Mouse (Mus musculus): Measurements from ENCODE around the gene Htra1. TPM values are rescaled to one million over a fixed set of nuclear protein-coding genes. Genes with fewer than 3 reads are reported as not detected.

Htra1 gene
- total and polyA plus RNA-seq, 3 experiments = not detected

DNA sequence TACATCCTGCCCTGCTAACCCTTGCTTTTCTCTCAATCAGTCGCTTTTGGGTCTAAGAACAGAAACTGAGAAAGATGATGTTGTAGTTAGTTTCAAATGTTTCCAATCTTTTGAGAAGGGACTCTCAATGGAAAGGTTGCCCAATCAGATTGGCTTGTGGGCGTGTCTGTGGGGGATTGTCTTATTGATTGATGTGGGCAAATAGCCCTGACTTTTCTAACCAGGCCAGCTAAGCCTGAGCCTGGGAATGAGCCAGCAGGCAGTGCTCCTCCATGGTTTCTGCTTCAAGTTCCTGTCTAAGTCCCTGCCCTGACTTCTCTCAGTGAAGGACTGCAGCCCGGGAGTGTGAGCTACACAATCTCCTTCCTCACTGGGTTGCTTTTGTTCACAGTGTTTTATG, 53.5 kb downstream of the Htra1 start:
- no peak overlapping the region for H3K4me3 ChIP-seq (ENCODE audit: low read depth, low read length)
- DNase-seq (ENCODE audit: low spot score) = no peak
- no peaks in the 10 kb centered on the region for H3K27me3 ChIP-seq (ENCODE audit: insufficient read depth, low read length)
- no peaks in the 10 kb centered on the region for H3K36me3 ChIP-seq (replicated peaks)
- H3K4me1 ChIP-seq (ENCODE audit: insufficient read depth, low read depth, low read length) = no peaks in the 10 kb centered on the region
- ATAC-seq (ENCODE audit: extremely low read depth, insufficient number of reproducible peaks, low FRiP score, poor library complexity, severe bottlenecking) = no peak
- H3K9me3 ChIP-seq (replicated peaks) = peaks cover 75% of the 10 kb centered on the region
- TF ChIP-seq CTCF (IDR thresholded peaks at IDR 0.05; ENCODE audit: low read depth, low read length) = no peak
- TF ChIP-seq GATA1 (IDR thresholded peaks at IDR 0.05; ENCODE audit: borderline replicate concordance, low read length) = no peak
- no peak for TF ChIP-seq POLR2AphosphoS5 (IDR thresholded peaks at IDR 0.05; ENCODE audit: insufficient replicate concordance, low read depth, low read length)
- TF ChIP-seq TAL1 (conservative IDR thresholded peaks at IDR 0.05; ENCODE audit: low read depth, low read length) = no peak
- no peak for TF ChIP-seq GATA2 (IDR thresholded peaks at IDR 0.05; ENCODE audit: borderline replicate concordance, low read depth, low read length)

DNA sequence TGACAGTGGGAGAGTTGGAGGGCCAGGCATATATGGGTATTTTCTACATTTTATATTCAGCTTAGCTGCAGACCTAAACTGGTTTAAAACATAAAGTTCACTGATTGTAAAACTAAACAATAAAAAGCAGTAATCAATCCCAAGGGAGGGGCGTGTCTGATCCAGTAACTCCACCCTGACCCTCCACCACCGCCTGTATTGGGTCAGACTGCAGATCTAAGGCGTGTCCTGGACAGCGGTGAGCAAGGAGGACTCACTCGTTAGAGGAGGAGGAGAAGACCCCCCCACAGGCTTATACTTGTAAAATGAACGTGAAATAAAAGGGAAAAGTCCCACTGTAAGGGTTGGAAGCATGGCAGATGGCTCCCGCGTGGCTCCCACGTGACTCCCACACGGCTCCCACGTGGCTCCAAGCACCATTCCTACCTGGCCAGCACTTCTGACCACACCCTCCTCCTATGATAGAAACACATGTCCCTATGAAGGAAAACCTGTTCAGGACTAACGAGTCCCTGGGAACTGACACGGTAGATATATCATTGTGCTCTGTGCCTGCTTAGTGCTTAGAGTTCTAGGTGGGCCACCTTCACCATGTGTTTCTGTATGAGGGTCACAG, 55.4 kb downstream of the Htra1 start:
- DNase-seq (ENCODE audit: low spot score) (no peak), ATAC-seq (ENCODE audit: extremely low read depth, insufficient number of reproducible peaks, low FRiP score, poor library complexity, severe bottlenecking) (no peak)
- Histone ChIP-seq H3K4me1 (ENCODE audit: insufficient read depth, low read depth, low read length) (no peaks in the 10 kb centered on the region), H3K27me3 (ENCODE audit: insufficient read depth, low read length) (no peaks in the 10 kb centered on the region), H3K9me3 (replicated peaks) (peaks cover 68% of the 10 kb centered on the region), H3K4me3 (ENCODE audit: low read depth, low read length) (no peak overlapping the region), H3K36me3 (replicated peaks) (no peaks in the 10 kb centered on the region)
- TF ChIP-seq GATA2 (IDR thresholded peaks at IDR 0.05; ENCODE audit: borderline replicate concordance, low read depth, low read length) (no peak), CTCF (IDR thresholded peaks at IDR 0.05; ENCODE audit: low read depth, low read length) (no peak), POLR2AphosphoS5 (IDR thresholded peaks at IDR 0.05; ENCODE audit: insufficient replicate concordance, low read depth, low read length) (no peak), GATA1 (IDR thresholded peaks at IDR 0.05; ENCODE audit: borderline replicate concordance, low read length) (no peak), TAL1 (conservative IDR thresholded peaks at IDR 0.05; ENCODE audit: low read depth, low read length) (no peak)

DNA sequence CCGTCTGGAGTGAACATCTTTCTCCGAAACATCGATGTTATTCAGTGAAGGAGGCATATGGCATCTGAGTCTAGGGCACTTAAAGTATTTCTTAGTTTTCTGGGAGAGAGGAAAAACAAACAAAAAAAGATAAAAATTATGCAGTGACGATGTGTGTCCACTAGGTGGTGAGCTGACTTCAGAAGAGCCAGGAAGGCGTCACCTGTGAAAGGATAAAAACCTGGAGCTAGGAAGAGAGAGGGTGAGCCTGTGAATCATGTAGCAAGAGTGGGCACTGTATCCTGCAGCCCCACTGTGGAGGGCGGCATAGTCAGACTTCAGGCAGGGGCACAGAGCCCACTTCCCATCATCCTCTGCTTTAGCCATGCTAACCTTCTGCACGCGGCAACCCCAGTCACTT, 58.0 kb downstream of the Htra1 start:
- TF ChIP-seq POLR2AphosphoS5 (IDR thresholded peaks at IDR 0.05; ENCODE audit: insufficient replicate concordance, low read depth, low read length) (no peak), GATA2 (IDR thresholded peaks at IDR 0.05; ENCODE audit: borderline replicate concordance, low read depth, low read length) (no peak), CTCF (IDR thresholded peaks at IDR 0.05; ENCODE audit: low read depth, low read length) (no peak), GATA1 (IDR thresholded peaks at IDR 0.05; ENCODE audit: borderline replicate concordance, low read length) (no peak), TAL1 (conservative IDR thresholded peaks at IDR 0.05; ENCODE audit: low read depth, low read length) (no peak)
- ATAC-seq (ENCODE audit: extremely low read depth, insufficient number of reproducible peaks, low FRiP score, poor library complexity, severe bottlenecking) (no peak), DNase-seq (ENCODE audit: low spot score) (no peak)
- no peaks in the 10 kb centered on the region for H3K4me1 ChIP-seq (ENCODE audit: insufficient read depth, low read depth, low read length)
- peaks cover 59% of the 10 kb centered on the region for H3K9me3 ChIP-seq (replicated peaks)
- H3K27me3 ChIP-seq (ENCODE audit: insufficient read depth, low read length) = no peaks in the 10 kb centered on the region
- H3K4me3 ChIP-seq (ENCODE audit: low read depth, low read length) = no peak overlapping the region
- H3K36me3 ChIP-seq (replicated peaks) = no peaks in the 10 kb centered on the region

DNA sequence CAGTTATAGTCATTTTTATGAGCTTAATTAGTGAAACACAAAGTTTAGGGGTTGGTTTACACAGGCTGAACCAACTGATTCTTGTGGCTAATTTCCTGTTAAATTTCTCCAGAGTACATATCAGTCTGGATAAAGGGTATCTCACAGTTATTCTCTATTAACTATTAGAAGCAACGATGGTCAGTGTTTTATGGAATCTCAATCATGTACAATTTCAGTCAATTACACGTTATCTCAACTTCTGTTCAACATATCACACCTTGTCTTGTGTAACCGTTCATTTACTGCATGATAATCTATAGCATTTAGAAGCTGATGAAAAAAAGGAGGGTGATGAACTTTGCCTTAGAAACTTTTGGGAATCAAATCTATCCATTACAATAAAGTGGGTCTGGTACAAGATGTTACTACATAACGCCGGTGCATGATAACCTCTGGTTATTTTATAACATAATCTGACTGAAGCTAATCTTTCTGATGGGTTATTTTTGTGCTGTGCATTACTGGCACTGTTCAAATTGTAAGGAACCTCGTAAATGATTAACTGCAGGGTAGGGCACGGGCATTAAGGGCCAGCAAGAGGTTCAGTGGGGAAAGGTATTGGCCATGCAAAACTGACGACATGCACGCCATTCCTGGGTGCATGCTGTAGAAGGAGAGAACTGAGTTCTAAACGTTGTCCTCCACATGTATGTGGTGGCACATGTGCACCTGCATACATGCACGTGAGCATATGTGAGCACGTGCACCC, 66.2 kb downstream of the Htra1 start:
- H3K27me3 ChIP-seq (ENCODE audit: insufficient read depth, low read length) = no peaks in the 10 kb centered on the region
- ATAC-seq (ENCODE audit: extremely low read depth, insufficient number of reproducible peaks, low FRiP score, poor library complexity, severe bottlenecking) = no peak
- no peak for TF ChIP-seq GATA1 (IDR thresholded peaks at IDR 0.05; ENCODE audit: borderline replicate concordance, low read length)
- TF ChIP-seq GATA2 (IDR thresholded peaks at IDR 0.05; ENCODE audit: borderline replicate concordance, low read depth, low read length) = no peak
- TF ChIP-seq CTCF (IDR thresholded peaks at IDR 0.05; ENCODE audit: low read depth, low read length) = no peak
- TF ChIP-seq TAL1 (conservative IDR thresholded peaks at IDR 0.05; ENCODE audit: low read depth, low read length) = no peak
- no peak for TF ChIP-seq POLR2AphosphoS5 (IDR thresholded peaks at IDR 0.05; ENCODE audit: insufficient replicate concordance, low read depth, low read length)

DNA sequence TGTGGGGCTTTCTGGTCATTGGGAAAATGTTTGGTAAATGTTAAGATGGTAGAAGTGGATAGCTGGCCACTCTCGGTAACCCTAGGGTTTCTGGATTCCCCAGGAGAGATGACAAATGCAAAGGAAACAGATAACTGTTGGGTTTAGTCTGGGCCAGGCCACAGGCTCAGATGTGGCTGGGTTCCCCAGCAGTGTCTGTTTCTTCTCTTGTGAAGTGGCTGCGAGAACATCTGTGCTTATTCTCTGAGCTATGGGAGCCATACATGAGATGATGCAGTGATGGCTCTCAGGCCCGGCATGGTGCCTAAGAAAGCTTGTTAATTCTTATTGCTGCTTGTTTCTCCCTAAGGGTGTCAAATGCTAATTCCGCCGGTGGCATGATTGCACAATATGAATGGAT, 68.2 kb downstream of the Htra1 start:
- no peaks in the 10 kb centered on the region for H3K27me3 ChIP-seq (ENCODE audit: insufficient read depth, low read length)
- TF ChIP-seq CTCF (IDR thresholded peaks at IDR 0.05; ENCODE audit: low read depth, low read length) = no peak
- no peak for TF ChIP-seq GATA2 (IDR thresholded peaks at IDR 0.05; ENCODE audit: borderline replicate concordance, low read depth, low read length)
- TF ChIP-seq GATA1 (IDR thresholded peaks at IDR 0.05; ENCODE audit: borderline replicate concordance, low read length) = no peak
- H3K4me1 ChIP-seq (ENCODE audit: insufficient read depth, low read depth, low read length) = no peaks in the 10 kb centered on the region
- no peak for DNase-seq (ENCODE audit: low spot score)
- no peak for ATAC-seq (ENCODE audit: extremely low read depth, insufficient number of reproducible peaks, low FRiP score, poor library complexity, severe bottlenecking)
- H3K4me3 ChIP-seq (ENCODE audit: low read depth, low read length) = no peak overlapping the region
- H3K9me3 ChIP-seq (replicated peaks) = peaks cover 40% of the 10 kb centered on the region
- H3K36me3 ChIP-seq (replicated peaks) = no peaks in the 10 kb centered on the region

More for the DNA sequence above, 66.2 kb downstream of the Htra1 start:
- H3K9me3 ChIP-seq (replicated peaks) = peaks cover 48% of the 10 kb centered on the region
- no peaks in the 10 kb centered on the region for H3K4me1 ChIP-seq (ENCODE audit: insufficient read depth, low read depth, low read length)
- no peak for DNase-seq (ENCODE audit: low spot score)
- H3K4me3 ChIP-seq (ENCODE audit: low read depth, low read length) = no peak overlapping the region
- no peaks in the 10 kb centered on the region for H3K36me3 ChIP-seq (replicated peaks)

DNA sequence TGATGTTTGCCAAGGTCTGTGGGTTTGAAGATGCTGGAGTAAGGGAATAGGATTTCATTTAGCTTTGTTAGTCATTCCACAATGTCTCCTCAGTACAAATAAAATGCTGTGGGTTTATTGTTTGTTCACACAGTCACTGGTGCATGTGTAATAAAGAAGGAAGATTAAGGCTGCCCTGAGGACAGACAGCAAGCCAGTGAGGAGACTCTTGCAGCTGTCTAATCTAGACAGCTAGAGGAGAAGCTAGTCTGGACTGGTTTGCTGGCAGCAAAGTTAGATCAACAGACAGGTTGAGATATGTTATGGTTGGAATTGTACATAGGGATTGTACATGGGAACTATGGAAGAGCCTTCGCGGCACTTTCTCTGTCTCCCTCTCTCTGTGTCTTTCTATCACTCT, 71.3 kb downstream of the Htra1 start:
- TF ChIP-seq CTCF (IDR thresholded peaks at IDR 0.05; ENCODE audit: low read depth, low read length) = no peak
- TF ChIP-seq POLR2AphosphoS5 (IDR thresholded peaks at IDR 0.05; ENCODE audit: insufficient replicate concordance, low read depth, low read length) = no peak
- no peak for TF ChIP-seq TAL1 (conservative IDR thresholded peaks at IDR 0.05; ENCODE audit: low read depth, low read length)
- no peak for TF ChIP-seq GATA2 (IDR thresholded peaks at IDR 0.05; ENCODE audit: borderline replicate concordance, low read depth, low read length)
- TF ChIP-seq GATA1 (IDR thresholded peaks at IDR 0.05; ENCODE audit: borderline replicate concordance, low read length) = no peak
- Histone ChIP-seq H3K27me3 (ENCODE audit: insufficient read depth, low read length) (no peaks in the 10 kb centered on the region), H3K36me3 (replicated peaks) (no peaks in the 10 kb centered on the region), H3K4me1 (ENCODE audit: insufficient read depth, low read depth, low read length) (no peaks in the 10 kb centered on the region), H3K4me3 (ENCODE audit: low read depth, low read length) (no peak overlapping the region), H3K9me3 (replicated peaks) (peaks cover 33% of the 10 kb centered on the region)
- DNase-seq (ENCODE audit: low spot score) (no peak), ATAC-seq (ENCODE audit: extremely low read depth, insufficient number of reproducible peaks, low FRiP score, poor library complexity, severe bottlenecking) (no peak)
